Mouse (Mus musculus) adrenal gland, postnatal 36 days (tissue): Measurements from ENCODE around the gene Col24a1. TPM values are rescaled to one million over a fixed set of nuclear protein-coding genes. Genes with fewer than 3 reads are reported as not detected.
A peak's percentile ranks its signal among the peaks of the same experiment; 100 is the strongest.

Experiments used
- DNase-seq, 2 experiments: peaks; one replicate each; pipeline ENCODE4 v3.0.0; 2021; ENCODE audit warnings: mixed read lengths in 1 of 2
- long read RNA-seq, 2 experiments: library from polyadenylated mRNA; stranded (forward); transcript quantifications; one replicate each; pipeline ENCODE4 v2.0.0; 2021; ENCODE audit warnings: borderline sequencing depth in 2 of 2
- total RNA-seq, 2 experiments: library from RNA; stranded (reverse); gene quantifications; 2 replicates each; pipeline ENCODE4 v1.2.3; 2021

Col24a1 gene
- not detected for total RNA-seq
- long read RNA-seq, experiment 1, result 0 reads
- long read RNA-seq, experiment 2, result 0 reads

- no peak for DNase-seq
Observed at GRCm38 (mm10) chr3:145292337-145293134, at the start of gene Col24a1. Col24a1 (plus strand) TSS chr3:145292472.

- DNase-seq, result no peak
Observed at GRCm38 (mm10) chr3:145248040-145248439, 44.2 kb upstream of the Col24a1 start.

- DNase-seq, result no peak
Observed at GRCm38 (mm10) chr3:145253066-145253465, 39.2 kb upstream of the Col24a1 start.

- DNase-seq, result no peak
Observed at GRCm38 (mm10) chr3:145254764-145255396, 37.4 kb upstream of the Col24a1 start.

GRCm38 (mm10) chr3:145256647-145257046 lies 35.6 kb upstream of the Col24a1 start:
- DNase-seq, result no peak

- DNase-seq, result no peak
Observed at GRCm38 (mm10) chr3:145259678-145260077, 32.6 kb upstream of the Col24a1 start.

- no peak for DNase-seq
Observed at GRCm38 (mm10) chr3:145263131-145263530, 29.1 kb upstream of the Col24a1 start.

- DNase-seq, result peak in 1 of 2 experiments; percentile 13
Observed at GRCm38 (mm10) chr3:145268066-145268465, 24.2 kb upstream of the Col24a1 start.

- DNase-seq, result no peak
Observed at GRCm38 (mm10) chr3:145274191-145274590, 18.1 kb upstream of the Col24a1 start.

GRCm38 (mm10) chr3:145293207-145293606 lies 935 bp downstream of the Col24a1 start:
- peak in 1 of 2 experiments; percentile 4 for DNase-seq

GRCm38 (mm10) chr3:145293623-145294307 lies 1.5 kb downstream of the Col24a1 start:
- no peak for DNase-seq

GRCm38 (mm10) chr3:145299980-145300591 lies 7.8 kb downstream of the Col24a1 start:
- DNase-seq, result no peak

GRCm38 (mm10) chr3:145305311-145305710 lies 13.0 kb downstream of the Col24a1 start:
- no peak for DNase-seq

- DNase-seq, result no peak
Observed at GRCm38 (mm10) chr3:145307209-145307608, 14.9 kb downstream of the Col24a1 start.

GRCm38 (mm10) chr3:145320587-145321274 lies 28.5 kb downstream of the Col24a1 start:
- no peak for DNase-seq

- DNase-seq, result no peak
Observed at GRCm38 (mm10) chr3:145325402-145325801, 33.1 kb downstream of the Col24a1 start.

- DNase-seq, result no peak
Observed at GRCm38 (mm10) chr3:145331642-145332041, 39.4 kb downstream of the Col24a1 start.

GRCm38 (mm10) chr3:145334046-145334445 lies 41.8 kb downstream of the Col24a1 start:
- DNase-seq, result no peak

- no peak for DNase-seq
Observed at GRCm38 (mm10) chr3:145337161-145337560, 44.9 kb downstream of the Col24a1 start.

GRCm38 (mm10) chr3:145339851-145340499 lies 47.7 kb downstream of the Col24a1 start:
- DNase-seq, result no peak

- no peak for DNase-seq
Observed at GRCm38 (mm10) chr3:145348690-145349089, 56.4 kb downstream of the Col24a1 start.
